ENCODE assay signal across 19 mouse cellular contexts in genomic region chr9:43265194-43265593, GRCm38 (mm10). TPM values are rescaled to one million over a fixed set of nuclear protein-coding genes. Genes with fewer than 3 reads are reported as not detected.
DNase-seq lines count a peak whose midpoint lies in the region; ATAC-seq and TF ChIP-seq lines count a peak whose summit lies in the region.
"Had no signal": no experiment of that assay in that cellular context is flagged by ENCODE, and none has a peak within 500 bp of the region (broad histone marks: within the 10 kb centered on the region; RNA-seq: fewer than 3 reads in every experiment).

No protein-coding gene starts in this region.

- no peak for TF ChIP-seq CTCF in brain, embryonic 14.5 days (IDR thresholded peaks at IDR 0.05; ENCODE audit: borderline replicate concordance, extremely low read depth, insufficient read depth, insufficient read length)
- TF ChIP-seq CTCF in intestine, postnatal 0 days (IDR thresholded peaks at IDR 0.05; ENCODE audit: low read depth), result peak; percentile 36

- H3K27me3 ChIP-seq in kidney, embryonic 15.5 days, result peaks cover 9% of the 10 kb centered on the region
- H3K27me3 ChIP-seq in intestine, postnatal 0 days (replicated peaks; ENCODE audit: control insufficient read depth, insufficient read depth, low read length), result no peaks in the 10 kb centered on the region

- no peak overlapping the region for H3K9ac ChIP-seq in kidney, embryonic 15.5 days
- H3K9ac ChIP-seq in intestine, postnatal 0 days (ENCODE audit: low read depth, low read length), result no peak overlapping the region
- H3K9ac ChIP-seq: forebrain, embryonic 13.5 days; heart, embryonic 13.5 days; hindbrain, embryonic 15.5 days; midbrain, embryonic 15.5 days; neural tube, embryonic 12.5 days; stomach, embryonic 15.5 days had no signal

- no peak overlapping the region for H3K4me3 ChIP-seq in kidney, embryonic 15.5 days (replicated peaks)
- no peak overlapping the region for H3K4me3 ChIP-seq in intestine, postnatal 0 days (ENCODE audit: low read depth, low read length)
- H3K4me3 ChIP-seq: forebrain, embryonic 13.5 days; heart, embryonic 13.5 days; hindbrain, embryonic 15.5 days; midbrain, embryonic 15.5 days; neural tube, embryonic 12.5 days; stomach, embryonic 15.5 days had no signal

- H3K27ac ChIP-seq in kidney, embryonic 15.5 days, result 0 out of 2 replicates have a peak overlapping the region, but pooled peaks have one; percentile 34
- no peak overlapping the region for H3K27ac ChIP-seq in intestine, postnatal 0 days (ENCODE audit: low read depth, low read length)
- H3K27ac ChIP-seq: forebrain, embryonic 13.5 days; heart, embryonic 13.5 days; hindbrain, embryonic 15.5 days; midbrain, embryonic 15.5 days; neural tube, embryonic 12.5 days; stomach, embryonic 15.5 days had no signal

- H3K36me3 ChIP-seq in kidney, embryonic 15.5 days, result no peaks in the 10 kb centered on the region
- H3K36me3 ChIP-seq in intestine, postnatal 0 days (ENCODE audit: control insufficient read depth, insufficient read depth), result no peaks in the 10 kb centered on the region
- H3K36me3 ChIP-seq: heart, embryonic 13.5 days; hindbrain, embryonic 15.5 days; midbrain, embryonic 15.5 days; neural tube, embryonic 12.5 days; stomach, embryonic 15.5 days had no signal

- H3K4me1 ChIP-seq in kidney, embryonic 15.5 days, result peaks cover 56% of the 10 kb centered on the region
- H3K4me1 ChIP-seq in intestine, postnatal 0 days (replicated peaks; ENCODE audit: control insufficient read depth, insufficient read depth, low read length), result peaks cover 22% of the 10 kb centered on the region
- H3K4me1 ChIP-seq: hindbrain, embryonic 15.5 days had no signal

- H3K9me3 ChIP-seq in kidney, embryonic 15.5 days (replicated peaks), result no peaks in the 10 kb centered on the region
- no peaks in the 10 kb centered on the region for H3K9me3 ChIP-seq in intestine, postnatal 0 days (ENCODE audit: control insufficient read depth)
- H3K9me3 ChIP-seq: forebrain, embryonic 13.5 days; heart, embryonic 13.5 days; hindbrain, embryonic 15.5 days; midbrain, embryonic 15.5 days; neural tube, embryonic 12.5 days; stomach, embryonic 15.5 days had no signal

- DNase-seq in kidney, postnatal 14 days, result no peak
- peak; percentile 84 for DNase-seq in Muller cell, postnatal 12 days (ENCODE audit: inconsistent ontology term)
- peak; percentile 31 for DNase-seq in brain, embryonic 14.5 days (ENCODE audit: low read depth)
- DNase-seq in T-cell, adult 2 months (ENCODE audit: low spot score), result no peak
- DNase-seq in frontal cortex, postnatal 25 days (ENCODE audit: low spot score in 2 of 2), result no peak
- DNase-seq: cerebellum, adult 9-10 months; gastrocnemius, postnatal 14 days; kidney, postnatal 36 days; lung, postnatal 4 days; thymus, postnatal 25 days had no signal

- no peak for TF ChIP-seq POLR2A in brain, embryonic 14.5 days (IDR thresholded peaks at IDR 0.05; ENCODE audit: borderline replicate concordance, extremely low read depth, insufficient read depth, insufficient read length, poor library complexity, severe bottlenecking)

- 55% methylated on average over 9 of the region's 9 CpGs for WGBS in kidney, embryonic 15.5 days
- 73% methylated on average over 9 of the region's 9 CpGs for WGBS in intestine, postnatal 0 days

- no peak overlapping the region for H3K4me2 ChIP-seq in kidney, embryonic 15.5 days
- H3K4me2 ChIP-seq in intestine, postnatal 0 days (replicated peaks; ENCODE audit: low read depth), result no peak overlapping the region
- H3K4me2 ChIP-seq: forebrain, embryonic 13.5 days; heart, embryonic 13.5 days; hindbrain, embryonic 15.5 days; midbrain, embryonic 15.5 days; neural tube, embryonic 12.5 days; stomach, embryonic 15.5 days had no signal

- no peak for ATAC-seq in kidney, embryonic 15.5 days (replicated peaks; ENCODE audit: low FRiP score)
- ATAC-seq in intestine, postnatal 0 days, result no peak
- ATAC-seq: forebrain, embryonic 13.5 days; midbrain, embryonic 15.5 days had no signal

RNA-seq across cellular contexts. Expression of gene Oaf, which starts 25.5 kb away (rescaled TPM):
- polyA plus RNA-seq in kidney, embryonic 15.5 days (2015; fragmentation: Nextera tagmentation; extraction: Ambion mirVana), result 53.9 and 59.5 TPM in 2 replicates
- polyA plus RNA-seq in brain, embryonic 14.5 days (2012; rRNA removed), result 11.5 and 13.1 TPM in 2 replicates
- 39.7 and 45.5 TPM in 2 replicates for polyA plus RNA-seq in intestine, postnatal 0 days (2015; fragmentation: Nextera tagmentation; extraction: Ambion mirVana)

RNA-seq across cellular contexts. Expression of gene Trim29, which starts 45.5 kb away (rescaled TPM):
- polyA plus RNA-seq in kidney, embryonic 15.5 days (2015; fragmentation: Nextera tagmentation; extraction: Ambion mirVana), result 1.3 and 1.4 TPM in 2 replicates
- 2.8 and 2.9 TPM in 2 replicates for polyA plus RNA-seq in brain, embryonic 14.5 days (2012; rRNA removed)
- 0.26 and 0.38 TPM in 2 replicates for polyA plus RNA-seq in intestine, postnatal 0 days (2015; fragmentation: Nextera tagmentation; extraction: Ambion mirVana)
- polyA plus RNA-seq: forebrain, embryonic 13.5 days; hindbrain, embryonic 15.5 days; liver, embryonic 16.5 days had no signal

RNA-seq across cellular contexts. Expression of gene Pou2f3, which starts 55.0 kb away (rescaled TPM):
- 0.17 TPM in 1 of 2 replicates, not detected in the other for polyA plus RNA-seq in kidney, embryonic 15.5 days (2015; fragmentation: Nextera tagmentation; extraction: Ambion mirVana)
- 0.25 and 0.50 TPM in 2 replicates for polyA plus RNA-seq in brain, embryonic 14.5 days (2012; rRNA removed)
- 0.18 TPM in 2 replicates for polyA plus RNA-seq in intestine, postnatal 0 days (2015; fragmentation: Nextera tagmentation; extraction: Ambion mirVana)
- polyA plus RNA-seq: forebrain, embryonic 13.5 days; heart, embryonic 13.5 days; neural tube, embryonic 12.5 days had no signal

Comparison
In these comparisons a context has a peak if more than half of its experiments do, and no peak if none do; other contexts are left out.
1. DNase-seq: peak in Muller cell, postnatal 12 days (single experiment) and brain, embryonic 14.5 days (single experiment); none in kidney, postnatal 14 days (single experiment), T-cell, adult 2 months (single experiment) and frontal cortex, postnatal 25 days (0 of 2).